Mouse (Mus musculus) liver, postnatal 0 days (tissue): ENCODE results near the gene Bricd5. TPM values are rescaled to one million over a fixed set of nuclear protein-coding genes. Genes with fewer than 3 reads are reported as not detected.
A peak's percentile ranks its signal among the peaks of the same experiment; 100 is the strongest.

ENCODE experiments used
- ATAC-seq: fragments of 200-750 bp; cut with Nextera tagmentation; 2 replicates; pipeline ENCODE4 v1.8.0; 2017; ENCODE audit warnings: mild to moderate bottlenecking, moderate library complexity
- DNase-seq: peaks from one replicate; pipeline ENCODE4 v3.0.0-alpha.2; 2016
- H3K27ac ChIP-seq: fragments of 300-500 bp; sonication (generic); 2 replicates; pipeline ENCODE4 v1.5.1; 2014; ENCODE audit warnings: antibody characterized with exemption, moderate library complexity, mild to moderate bottlenecking, low read depth
- H3K27me3 ChIP-seq: fragments of 300-500 bp; sonication (generic); 2 replicates; pipeline ENCODE4 v1.6.1; 2014; ENCODE audit warnings: low read length, control low read depth, mixed read lengths; ENCODE audit not compliant: insufficient read depth
- H3K36me3 ChIP-seq: fragments of 300-500 bp; sonication (generic); replicated peaks from 2 replicates; pipeline ENCODE4 v1.6.1; 2014; ENCODE audit warnings: mild to moderate bottlenecking, control low read depth, low read length, moderate library complexity, mixed read lengths; ENCODE audit not compliant: insufficient read depth
- H3K4me1 ChIP-seq: fragments of 300-500 bp; sonication (generic); 2 replicates; pipeline ENCODE4 v1.6.1; 2014; ENCODE audit warnings: antibody characterized with exemption, mild to moderate bottlenecking, control low read depth; ENCODE audit not compliant: insufficient read depth
- H3K4me2 ChIP-seq: fragments of 300-500 bp; sonication (generic); 2 replicates; pipeline ENCODE4 v1.6.1; 2014; ENCODE audit warnings: low read depth, mild to moderate bottlenecking, low read length, moderate library complexity, mixed read lengths
- H3K4me3 ChIP-seq: fragments of 300-500 bp; sonication (generic); 2 replicates; pipeline ENCODE4 v1.5.1; 2014; ENCODE audit warnings: low read depth, low read length
- H3K9ac ChIP-seq: fragments of 300-500 bp; sonication (generic); replicated peaks from 2 replicates; pipeline ENCODE4 v1.6.1; 2014; ENCODE audit warnings: mild to moderate bottlenecking, moderate library complexity
- H3K9me3 ChIP-seq: fragments of 300-500 bp; sonication (generic); 2 replicates; pipeline ENCODE4 v1.6.1; 2016; ENCODE audit warnings: mild to moderate bottlenecking, control low read depth, low read length, mixed read lengths
- CTCF ChIP-seq: sonication (generic); IDR thresholded peaks from 2 replicates; pipeline ENCODE4 v1.5.1; 2016; ENCODE audit warnings: antibody characterized with exemption, low read depth
- EP300 ChIP-seq: IDR thresholded peaks from 2 replicates; pipeline ENCODE4 v1.6.1; 2016; ENCODE audit warnings: antibody characterized with exemption, low read depth, mild to moderate bottlenecking
- WGBS: fragments of 180-500 bp; shearing (Covaris S2); extraction: QIAGEN DNeasy Blood & Tissue Kit; methylation state at CpG from one replicate; pipeline ENCODE4 v1.1.7; 2014; ENCODE audit not compliant: insufficient replicate concordance; 5-methylcytosine and 5-hydroxymethylcytosine counted together
- polyA plus RNA-seq: library from polyadenylated mRNA; unstranded; fragments of >200 nt; fragmentation: Nextera tagmentation; extraction: Ambion mirVana; gene quantifications from 2 replicates; pipeline ENCODE4 v1.2.1, GENCODE M21; 2015

Bricd5 gene
- polyA plus RNA-seq, 1 experiment from 2014 or later: not detected

DNA sequence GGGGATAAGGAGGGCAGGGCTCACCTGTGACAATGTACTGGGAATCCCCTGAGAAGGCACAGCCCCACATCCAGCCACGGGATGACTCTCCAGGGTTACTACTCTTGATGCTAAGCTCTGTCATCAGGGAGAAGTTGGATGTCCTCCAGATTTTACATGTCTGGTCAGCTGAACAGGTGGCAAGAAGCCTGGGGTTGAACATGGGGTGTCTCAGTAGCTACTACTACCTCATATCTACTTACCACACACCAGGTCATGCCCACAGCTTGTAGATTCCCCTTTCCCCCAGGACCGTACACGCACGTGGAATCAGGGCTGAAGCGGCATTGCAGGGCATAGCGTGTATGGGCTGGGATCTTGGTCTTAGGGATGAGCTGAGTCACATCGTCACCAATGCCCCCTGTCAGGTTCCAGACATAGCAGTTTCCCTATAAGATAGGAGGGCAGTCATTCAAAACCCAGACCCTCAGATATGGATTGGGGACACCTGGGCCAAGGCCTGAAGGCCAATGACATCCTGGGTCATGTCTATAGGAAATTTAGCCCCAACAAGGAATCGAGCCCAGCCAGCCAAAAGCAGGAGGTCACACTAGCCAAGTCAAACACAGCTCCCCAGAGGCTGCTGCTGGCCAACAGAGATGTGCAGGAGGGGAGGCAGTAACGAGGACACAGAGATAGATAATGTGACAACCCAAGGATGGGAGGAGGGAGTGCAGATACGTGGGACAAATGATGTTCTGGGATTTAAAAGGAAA lies 2.5 kb downstream of the Bricd5 start:
- H3K27me3 ChIP-seq: no peaks in the 10 kb centered on the region
- H3K27ac ChIP-seq: 0 out of 2 replicates have a peak overlapping the region, but pooled peaks have one; percentile 40
- TF ChIP-seq CTCF (no peak), EP300 (no peak)
- peak overlapping the region; percentile 17 for H3K4me3 ChIP-seq
- H3K4me1 ChIP-seq: peaks cover 26% of the 10 kb centered on the region
- no peaks in the 10 kb centered on the region for H3K9me3 ChIP-seq
- H3K4me2 ChIP-seq: peak overlapping the region; percentile 50; the same call in 1 of the 2 replicates
- no peak for DNase-seq
- peaks cover 39% of the 10 kb centered on the region for H3K36me3 ChIP-seq
- H3K9ac ChIP-seq: no peak overlapping the region
- ATAC-seq: no peak
- WGBS: 86% methylated on average over 10 of the region's 10 CpGs

DNA sequence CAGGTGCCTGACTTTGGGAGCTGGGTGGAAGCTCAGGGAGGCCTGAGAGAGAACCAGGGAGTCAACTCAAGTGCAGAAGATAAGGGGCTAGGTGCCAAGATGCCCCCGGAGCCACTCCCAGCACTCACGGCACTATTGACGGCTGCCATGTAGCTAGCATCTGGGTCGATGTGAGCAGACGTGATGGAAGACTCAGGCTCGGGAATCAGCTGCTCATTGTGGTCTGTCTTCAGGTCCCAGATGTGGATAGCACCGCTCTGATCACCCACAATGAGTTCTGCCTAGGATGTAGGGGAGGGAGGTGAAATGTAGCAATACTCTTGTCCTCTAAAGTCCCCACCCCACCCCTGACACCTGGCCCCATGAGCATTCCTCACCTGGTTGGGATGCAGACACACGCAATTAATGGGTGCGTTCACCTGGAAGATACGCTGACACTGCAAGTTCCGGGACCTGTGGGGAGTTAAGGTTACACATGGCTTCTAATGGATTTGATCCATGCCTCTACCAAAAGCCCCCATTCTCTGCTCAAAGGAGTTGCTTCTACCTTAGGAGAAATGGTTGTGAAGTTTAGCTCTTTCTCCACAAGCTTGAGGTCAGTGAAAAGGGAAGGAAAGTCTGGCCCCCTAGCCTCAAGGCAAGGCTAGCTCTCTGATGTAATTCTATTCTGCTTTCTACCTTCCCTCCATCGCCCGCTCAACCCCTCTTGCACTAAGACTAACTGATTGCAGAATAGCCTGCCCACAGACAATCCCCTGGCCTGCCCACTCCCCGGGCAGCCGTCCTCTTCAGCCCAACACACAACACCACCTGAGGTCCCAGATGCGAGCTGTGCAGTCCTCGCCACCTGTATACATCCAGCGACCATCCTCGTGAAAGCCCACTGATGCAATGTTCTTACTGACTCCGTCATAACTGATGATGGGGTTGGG lies 3.6 kb downstream of the Bricd5 start:
- TF ChIP-seq EP300: no peak
- TF ChIP-seq CTCF: no peak
- peak overlapping the region; percentile 78 for H3K4me3 ChIP-seq
- H3K27ac ChIP-seq: peak overlapping the region; percentile 84
- ATAC-seq (no peak), DNase-seq (no peak)
- peak overlapping the region; percentile 66 for H3K4me2 ChIP-seq
- no peaks in the 10 kb centered on the region for H3K27me3 ChIP-seq
- H3K4me1 ChIP-seq: peaks cover 15% of the 10 kb centered on the region
- H3K36me3 ChIP-seq: peaks cover 39% of the 10 kb centered on the region
- H3K9ac ChIP-seq: 0 out of 2 replicates have a peak overlapping the region, but pooled peaks have one; percentile 77
- 85% methylated on average over 20 of the region's 20 CpGs for WGBS
- no peaks in the 10 kb centered on the region for H3K9me3 ChIP-seq

DNA sequence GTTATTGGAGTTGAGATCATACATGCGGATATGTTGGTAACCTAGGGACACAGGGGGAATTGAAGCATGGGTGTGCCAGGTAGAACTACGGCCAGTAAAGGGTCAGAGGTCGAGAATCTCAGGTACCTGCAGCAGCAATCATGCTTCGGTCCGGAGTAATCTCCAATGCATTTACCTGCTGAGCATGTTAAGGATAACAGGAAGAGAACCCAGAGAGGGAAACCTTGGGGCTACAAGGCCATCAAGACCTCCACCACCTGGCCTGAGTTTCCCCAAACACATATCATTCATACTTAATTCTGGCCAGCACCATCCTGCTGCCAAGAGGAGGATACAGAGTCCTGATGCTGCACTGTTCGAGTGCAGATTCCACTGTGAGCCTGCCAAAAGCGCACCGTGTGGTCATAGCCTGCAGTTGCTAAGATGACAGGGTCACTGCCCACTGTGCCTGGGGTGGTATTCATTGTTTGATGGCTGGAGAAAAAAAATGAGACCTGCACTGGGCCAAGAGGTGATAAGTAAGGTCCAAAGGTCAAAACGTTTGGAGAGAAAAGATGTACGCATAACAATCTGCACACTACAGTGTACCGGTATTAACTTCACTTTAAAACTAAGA lies 4.4 kb downstream of the Bricd5 start:
- 40% methylated on average over 11 of the region's 11 CpGs for WGBS
- Histone ChIP-seq H3K36me3 (peaks cover 36% of the 10 kb centered on the region), H3K9me3 (no peaks in the 10 kb centered on the region), H3K9ac (peak overlapping the region; percentile 77), H3K27ac (peak overlapping the region; percentile 84), H3K4me2 (peak overlapping the region; percentile 66), H3K4me1 (peaks cover 11% of the 10 kb centered on the region), H3K27me3 (no peaks in the 10 kb centered on the region), H3K4me3 (peak overlapping the region; percentile 78)
- no peak for DNase-seq
- no peak for TF ChIP-seq CTCF
- TF ChIP-seq EP300: no peak
- no peak for ATAC-seq

DNA sequence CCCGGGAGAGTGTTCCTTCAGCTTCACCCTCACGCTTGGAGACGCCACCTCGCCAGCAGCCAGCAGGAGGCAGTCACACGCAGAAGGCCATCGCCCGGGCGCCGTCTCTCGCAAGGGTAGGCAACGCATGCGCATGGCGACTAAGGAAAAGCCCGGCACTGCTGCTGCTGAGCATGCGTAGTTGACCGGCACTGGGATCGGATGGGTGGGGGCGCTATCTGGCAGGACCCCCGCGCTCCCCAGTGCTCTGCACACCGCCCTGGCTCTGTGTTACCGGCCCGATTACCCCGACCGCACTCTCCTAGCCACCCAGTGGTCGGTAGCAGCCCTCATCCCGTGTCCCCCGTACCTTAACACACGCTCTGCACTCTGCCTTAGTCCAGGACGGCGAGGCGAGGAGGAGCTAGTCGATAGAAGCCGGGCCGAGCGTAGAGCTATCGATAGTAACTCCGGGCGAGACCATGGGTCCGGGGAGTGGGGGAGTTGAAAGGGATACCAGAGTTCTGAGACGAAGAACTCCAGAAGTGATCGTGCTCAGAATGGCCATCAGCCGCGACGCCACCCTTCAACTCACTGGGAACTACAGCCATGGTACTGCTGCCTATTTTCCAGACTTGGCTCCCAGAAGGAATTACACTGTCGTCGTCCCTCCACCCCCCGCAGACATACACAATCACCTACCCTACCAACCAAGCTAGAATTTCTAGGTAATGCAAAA lies 5.1 kb downstream of the Bricd5 start, which contains the start of gene Mlst8:
Mlst8 (minus strand) TSS at position 416 of the 718 bp plus-strand sequence.
- Histone ChIP-seq H3K9ac (peak within 1 kb of the TSS; percentile 77), H3K9me3 (no peaks in the 10 kb centered on the region), H3K4me2 (peak within 1 kb of the TSS; percentile 66), H3K4me1 (peaks cover 11% of the 10 kb centered on the region), H3K36me3 (peaks cover 34% of the 10 kb centered on the region), H3K27me3 (no peaks in the 10 kb centered on the region), H3K27ac (peak within 1 kb of the TSS; percentile 84), H3K4me3 (peak within 1 kb of the TSS; percentile 78)
- peak; percentile 98 for DNase-seq
- TF ChIP-seq CTCF (peak; percentile 97), EP300 (peak; percentile 75)
- WGBS: under 1% methylated on average over 48 of the region's 48 CpGs
- peak; percentile 97 for ATAC-seq

DNA sequence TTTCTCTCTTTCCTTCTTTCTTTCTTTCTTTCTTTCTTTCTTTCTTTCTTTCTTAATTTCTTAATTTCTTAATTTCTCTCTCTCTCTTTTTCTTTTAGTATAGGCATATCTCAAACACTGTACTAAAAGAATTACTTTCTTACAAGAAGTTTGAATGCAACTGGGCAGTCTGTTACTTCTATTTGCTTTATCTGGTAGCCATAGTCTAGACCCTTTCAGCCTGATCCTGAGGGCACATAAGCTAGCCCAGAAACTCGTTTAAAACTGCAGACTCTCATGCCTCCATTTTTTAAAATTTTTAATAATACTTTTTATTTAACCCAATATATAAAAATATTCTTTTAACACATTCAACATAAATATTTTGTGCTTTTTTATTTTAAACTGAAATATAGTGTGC lies 5.7 kb downstream of the Bricd5 start:
- Histone ChIP-seq H3K27ac (no peak overlapping the region), H3K27me3 (no peaks in the 10 kb centered on the region), H3K9me3 (no peaks in the 10 kb centered on the region), H3K4me2 (peak overlapping the region; percentile 66), H3K4me3 (peak overlapping the region; percentile 78), H3K36me3 (peaks cover 28% of the 10 kb centered on the region), H3K4me1 (peaks cover 11% of the 10 kb centered on the region), H3K9ac (no peak overlapping the region; the same call in 1 of the 2 replicates)
- 20% methylated on average over 1 of the region's 1 CpGs for WGBS
- DNase-seq: no peak
- TF ChIP-seq CTCF: no peak
- no peak for TF ChIP-seq EP300
- ATAC-seq: no peak
